ENCODE assay signal across 19 mouse cellular contexts in genomic region chr2:166226331-166226730, GRCm38 (mm10).
DNase-seq lines count a peak whose midpoint lies in the region; ATAC-seq and TF ChIP-seq lines count a peak whose summit lies in the region.
"Had no signal": no experiment of that assay in that cellular context is flagged by ENCODE, and none has a peak within 500 bp of the region (broad histone marks: within the 10 kb centered on the region; RNA-seq: fewer than 3 reads in every experiment).

No protein-coding gene starts in this region.

- H3K4me2 ChIP-seq in kidney, embryonic 16.5 days (replicated peaks; ENCODE audit: low read depth, low read length): no peak overlapping the region
- no peak overlapping the region for H3K4me2 ChIP-seq in limb, embryonic 12.5 days
- H3K4me2 ChIP-seq in intestine, postnatal 0 days (replicated peaks; ENCODE audit: low read depth): no peak overlapping the region
- H3K4me2 ChIP-seq: embryonic facial prominence, embryonic 13.5 days; heart, embryonic 11.5 days; heart, embryonic 15.5 days; hindbrain, embryonic 12.5 days; intestine, embryonic 15.5 days had no signal

- H3K36me3 ChIP-seq in heart, embryonic 10.5 days: no peaks in the 10 kb centered on the region
- no peaks in the 10 kb centered on the region for H3K36me3 ChIP-seq in kidney, embryonic 16.5 days (ENCODE audit: insufficient read depth, low read length)
- no peaks in the 10 kb centered on the region for H3K36me3 ChIP-seq in embryonic facial prominence, embryonic 10.5 days (replicated peaks)
- no peaks in the 10 kb centered on the region for H3K36me3 ChIP-seq in limb, embryonic 12.5 days
- no peaks in the 10 kb centered on the region for H3K36me3 ChIP-seq in intestine, postnatal 0 days (ENCODE audit: control insufficient read depth, insufficient read depth)
- H3K36me3 ChIP-seq: embryonic facial prominence, embryonic 13.5 days; heart, embryonic 15.5 days; hindbrain, embryonic 12.5 days; intestine, embryonic 15.5 days had no signal

- 85% methylated on average over 2 of the region's 2 CpGs for WGBS in heart, embryonic 10.5 days
- WGBS in kidney, embryonic 16.5 days: 89% methylated on average over 2 of the region's 2 CpGs
- WGBS in embryonic facial prominence, embryonic 10.5 days: 88% methylated on average over 2 of the region's 2 CpGs
- 87% methylated on average over 2 of the region's 2 CpGs for WGBS in limb, embryonic 12.5 days
- 85% methylated on average over 2 of the region's 2 CpGs for WGBS in intestine, postnatal 0 days

- H3K9me3 ChIP-seq in heart, embryonic 10.5 days: no peaks in the 10 kb centered on the region
- H3K9me3 ChIP-seq in kidney, embryonic 16.5 days (ENCODE audit: low read length): 0 out of 2 replicates have a peak, but pooled peaks cover 9% of the 10 kb centered on the region
- H3K9me3 ChIP-seq in embryonic facial prominence, embryonic 10.5 days: 0 out of 2 replicates have a peak, but pooled peaks cover 7% of the 10 kb centered on the region
- no peaks in the 10 kb centered on the region; the same call in 1 of the 2 replicates for H3K9me3 ChIP-seq in limb, embryonic 12.5 days
- no peaks in the 10 kb centered on the region for H3K9me3 ChIP-seq in intestine, postnatal 0 days (ENCODE audit: control insufficient read depth)
- H3K9me3 ChIP-seq: embryonic facial prominence, embryonic 13.5 days; heart, embryonic 15.5 days; intestine, embryonic 15.5 days had no signal

- H3K9ac ChIP-seq in kidney, embryonic 16.5 days (replicated peaks; ENCODE audit: low read length): no peak overlapping the region
- no peak overlapping the region for H3K9ac ChIP-seq in limb, embryonic 12.5 days (replicated peaks)
- H3K9ac ChIP-seq in intestine, postnatal 0 days (ENCODE audit: low read depth, low read length): no peak overlapping the region
- H3K9ac ChIP-seq: embryonic facial prominence, embryonic 13.5 days; heart, embryonic 15.5 days; hindbrain, embryonic 12.5 days; intestine, embryonic 15.5 days had no signal

- ATAC-seq in kidney, embryonic 16.5 days (ENCODE audit: low FRiP score, low TSS enrichment): no peak
- no peak for ATAC-seq in limb, embryonic 12.5 days (ENCODE audit: insufficient number of reproducible peaks, insufficient read depth, low FRiP score, low TSS enrichment, low read depth)
- no peak for ATAC-seq in intestine, postnatal 0 days
- ATAC-seq: intestine, embryonic 15.5 days had no signal

- no peak for DNase-seq in heart, embryonic 10.5 days (ENCODE audit: low spot score)
- no peak for DNase-seq in heart, postnatal 4 days
- DNase-seq in kidney, adult 9 months: peak; percentile 56
- no peak for DNase-seq in embryonic facial prominence, embryonic 10.5 days (ENCODE audit: low spot score)
- DNase-seq: adrenal gland, postnatal 10 days; cerebellum, adult 11 months; cerebellum, adult 8-10 months; cerebellum, postnatal 14 days; gastrocnemius, postnatal 10 days; heart, adult 18-20 months; heart, postnatal 14 days had no signal

- H3K4me3 ChIP-seq in heart, embryonic 10.5 days: no peak overlapping the region
- no peak overlapping the region for H3K4me3 ChIP-seq in kidney, embryonic 16.5 days (ENCODE audit: low read length)
- H3K4me3 ChIP-seq in embryonic facial prominence, embryonic 10.5 days: no peak overlapping the region
- no peak overlapping the region for H3K4me3 ChIP-seq in limb, embryonic 12.5 days (replicated peaks)
- H3K4me3 ChIP-seq in intestine, postnatal 0 days (ENCODE audit: low read depth, low read length): no peak overlapping the region
- H3K4me3 ChIP-seq: embryonic facial prominence, embryonic 13.5 days; heart, embryonic 15.5 days; hindbrain, embryonic 12.5 days; intestine, embryonic 15.5 days had no signal

- peak overlapping the region; percentile 70; the same call in 1 of the 2 replicates for H3K27ac ChIP-seq in heart, embryonic 10.5 days
- H3K27ac ChIP-seq in kidney, embryonic 16.5 days (ENCODE audit: low read length): no peak overlapping the region
- peak overlapping the region; percentile 77 for H3K27ac ChIP-seq in embryonic facial prominence, embryonic 10.5 days (replicated peaks)
- peak overlapping the region; percentile 73; the same call in 1 of the 2 replicates for H3K27ac ChIP-seq in limb, embryonic 12.5 days
- H3K27ac ChIP-seq in intestine, postnatal 0 days (ENCODE audit: low read depth, low read length): no peak overlapping the region
- H3K27ac ChIP-seq: heart, embryonic 15.5 days; intestine, embryonic 15.5 days had no signal

- no peak for TF ChIP-seq CTCF in intestine, postnatal 0 days (IDR thresholded peaks at IDR 0.05; ENCODE audit: low read depth)

- H3K27me3 ChIP-seq in heart, embryonic 10.5 days (ENCODE audit: insufficient read depth, poor library complexity, severe bottlenecking): no peaks in the 10 kb centered on the region
- H3K27me3 ChIP-seq in kidney, embryonic 16.5 days (ENCODE audit: insufficient read depth, low read length): no peaks in the 10 kb centered on the region
- peaks cover 21% of the 10 kb centered on the region; the same call in 1 of the 2 replicates for H3K27me3 ChIP-seq in embryonic facial prominence, embryonic 10.5 days (replicated peaks; ENCODE audit: low read depth, poor library complexity, severe bottlenecking)
- H3K27me3 ChIP-seq in limb, embryonic 12.5 days: no peaks in the 10 kb centered on the region
- no peaks in the 10 kb centered on the region for H3K27me3 ChIP-seq in intestine, postnatal 0 days (replicated peaks; ENCODE audit: control insufficient read depth, insufficient read depth, low read length)
- H3K27me3 ChIP-seq: embryonic facial prominence, embryonic 13.5 days; heart, embryonic 15.5 days; intestine, embryonic 15.5 days had no signal

- H3K4me1 ChIP-seq in heart, embryonic 10.5 days: peaks cover 27% of the 10 kb centered on the region
- 0 out of 2 replicates have a peak, but pooled peaks cover 3% of the 10 kb centered on the region for H3K4me1 ChIP-seq in kidney, embryonic 16.5 days (ENCODE audit: insufficient read depth, low read length)
- peaks cover 43% of the 10 kb centered on the region for H3K4me1 ChIP-seq in embryonic facial prominence, embryonic 10.5 days
- H3K4me1 ChIP-seq in limb, embryonic 12.5 days (replicated peaks): peaks cover 9% of the 10 kb centered on the region
- no peaks in the 10 kb centered on the region for H3K4me1 ChIP-seq in intestine, postnatal 0 days (replicated peaks; ENCODE audit: control insufficient read depth, insufficient read depth, low read length)
- H3K4me1 ChIP-seq: intestine, embryonic 15.5 days had no signal

Comparison
In these comparisons a context has a peak if more than half of its experiments do, and no peak if none do; other contexts are left out.
1. H3K27ac ChIP-seq: peak in heart, embryonic 10.5 days (single experiment), embryonic facial prominence, embryonic 10.5 days (single experiment) and limb, embryonic 12.5 days (single experiment); none in kidney, embryonic 16.5 days (single experiment) and intestine, postnatal 0 days (single experiment).